Mouse (Mus musculus) left cerebral cortex, postnatal 36 days (tissue): ENCODE data around the gene Kdm4a. TPM values are rescaled to one million over a fixed set of nuclear protein-coding genes. Genes with fewer than 3 reads are reported as not detected.

Experiments
- DNase-seq, 2 experiments: peaks; one replicate each; pipeline ENCODE4 v3.0.0; 2021 to 2022; ENCODE audit warnings: low spot score in 2 of 2, mixed read lengths in 1 of 2
- intact Hi-C: fragments of 180-260 bp; cut with DNase I; formaldehyde crosslinking; loops from one replicate; pipeline ENCODE4 v1.15.1; 2025
- total RNA-seq, 2 experiments: library from RNA; stranded (reverse); gene quantifications; 2 replicates each; pipeline ENCODE4 v1.2.3; 2021

Gene Kdm4a
- total RNA-seq, 2 experiments from 2014 or later: 42.1 to 44.5 TPM

DNA sequence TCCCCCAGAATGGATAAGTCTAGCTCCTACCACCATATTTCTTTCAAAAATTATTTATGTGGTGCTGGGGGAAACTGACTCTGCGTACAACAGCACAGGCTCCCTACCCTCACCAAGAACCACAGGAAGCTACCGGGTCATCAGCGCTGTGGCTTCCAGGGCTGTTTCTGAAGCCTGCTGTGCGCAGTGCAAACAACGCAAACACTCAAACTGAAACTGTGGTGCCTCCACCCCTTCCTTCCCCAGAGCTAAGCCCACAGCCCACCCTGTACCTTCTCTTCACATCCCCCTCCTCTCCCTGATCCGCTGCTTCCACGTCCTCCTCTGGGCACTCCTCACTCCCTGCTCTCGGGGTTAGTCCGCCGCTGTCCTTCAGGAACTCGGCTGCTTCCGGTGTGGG, 17.7 kb downstream of the Kdm4a start:
- DNase-seq: no peak
- intact Hi-C loops: no loop called here

GRCm38 (mm10) chr4:118157666-118158065, 22.2 kb downstream of the Kdm4a start:
- no peak for DNase-seq
- intact Hi-C loops: no loop called here

DNA sequence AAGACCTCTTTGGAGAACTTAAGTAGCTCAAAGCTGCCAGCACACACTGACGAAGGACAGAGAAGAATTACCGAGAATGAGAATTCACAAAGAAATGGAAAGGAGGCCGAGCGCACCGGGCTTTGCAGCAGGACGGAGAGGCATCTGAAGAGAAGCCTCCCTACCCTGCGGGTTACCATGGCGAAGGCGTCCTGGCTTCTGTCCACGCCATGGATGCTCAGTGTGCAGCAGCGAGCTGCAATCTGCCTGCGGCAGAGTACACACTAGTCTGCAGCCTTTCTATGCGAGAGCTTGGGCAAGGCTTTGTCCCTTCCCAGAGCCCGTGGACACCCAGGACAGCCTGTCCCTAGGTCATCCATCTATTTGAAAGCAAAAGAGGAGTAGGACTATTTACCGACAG, 23.3 kb downstream of the Kdm4a start:
- intact Hi-C loops: no loop called here
- no peak for DNase-seq

DNA sequence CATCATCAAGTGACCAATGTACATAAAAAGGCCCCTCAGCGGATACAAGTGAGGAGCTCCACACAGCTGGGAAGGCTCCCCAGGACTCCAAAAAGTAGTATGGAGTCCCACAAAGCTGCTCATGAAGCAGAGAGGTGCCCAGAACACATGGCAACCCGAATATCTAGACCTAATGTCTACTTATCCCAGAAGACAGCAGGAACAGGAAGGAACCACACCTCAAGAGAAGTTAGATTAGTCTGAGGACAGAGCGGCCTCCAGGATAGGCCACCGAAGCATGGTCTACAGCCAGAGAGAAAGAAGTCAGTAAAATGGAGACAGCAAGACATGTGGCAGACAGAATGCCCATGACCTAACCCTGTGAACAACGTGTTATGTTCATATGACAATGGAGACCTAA, 25.0 kb downstream of the Kdm4a start:
- intact Hi-C loops: no loop called here
- DNase-seq: no peak

GRCm38 (mm10) chr4:118152020-118152785, 27.6 kb downstream of the Kdm4a start:
- intact Hi-C loops: no loop called here
- DNase-seq: no peak

DNA sequence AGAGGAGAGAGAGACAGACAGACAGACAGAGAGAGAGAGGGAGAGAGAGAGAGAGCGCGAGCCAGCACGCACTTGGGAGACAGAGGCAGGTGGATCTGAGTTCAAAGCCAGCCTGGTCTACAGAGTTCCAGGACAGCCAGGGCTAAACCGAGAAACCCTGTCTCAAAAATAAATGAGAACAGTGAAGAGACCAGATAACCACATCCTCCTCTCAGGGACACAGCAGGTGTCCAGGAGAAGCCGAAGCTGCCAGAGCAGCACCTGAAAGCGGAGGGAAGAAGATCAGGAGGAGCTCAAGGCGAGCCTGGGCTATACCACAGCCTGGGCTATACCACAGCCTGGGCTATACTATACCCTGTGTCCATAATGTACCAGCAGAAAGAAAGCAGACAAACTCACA, 29.0 kb downstream of the Kdm4a start:
- intact Hi-C loops: no loop called here
- DNase-seq: no peak

GRCm38 (mm10) chr4:118149956-118150680, 29.7 kb downstream of the Kdm4a start:
- intact Hi-C loops: no loop called here
- no peak for DNase-seq

GRCm38 (mm10) chr4:118149055-118149576, 30.7 kb downstream of the Kdm4a start:
- intact Hi-C loops: no loop called here
- DNase-seq: no peak

DNA sequence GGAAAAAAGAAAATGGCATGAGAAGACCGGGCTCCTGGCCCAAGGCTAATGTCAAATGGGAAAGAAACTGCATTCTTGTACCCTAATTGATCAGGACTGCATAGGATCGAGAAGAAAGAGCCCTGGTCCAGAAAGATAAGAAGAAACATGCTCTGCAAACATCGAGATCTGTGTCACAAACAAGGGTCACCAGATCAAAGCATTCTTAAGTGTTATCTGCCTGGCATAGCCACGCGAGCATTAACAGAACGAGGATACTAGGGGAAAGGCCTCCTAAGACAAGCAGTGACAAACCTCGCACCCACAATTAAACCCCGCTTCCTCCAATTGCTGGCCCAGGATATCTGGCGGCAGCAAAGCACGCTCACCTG, 31.5 kb downstream of the Kdm4a start:
- intact Hi-C loops: no loop called here

GRCm38 (mm10) chr4:118147547-118148316, 32.1 kb downstream of the Kdm4a start:
- DNase-seq: peak in 1 of 2 experiments; percentile 25
- intact Hi-C loops: no loop called here

More for the DNA sequence above, 31.5 kb downstream of the Kdm4a start:
- no peak for DNase-seq

GRCm38 (mm10) chr4:118147090-118147489, 32.8 kb downstream of the Kdm4a start:
- no peak for DNase-seq
- intact Hi-C loops: no loop called here

DNA sequence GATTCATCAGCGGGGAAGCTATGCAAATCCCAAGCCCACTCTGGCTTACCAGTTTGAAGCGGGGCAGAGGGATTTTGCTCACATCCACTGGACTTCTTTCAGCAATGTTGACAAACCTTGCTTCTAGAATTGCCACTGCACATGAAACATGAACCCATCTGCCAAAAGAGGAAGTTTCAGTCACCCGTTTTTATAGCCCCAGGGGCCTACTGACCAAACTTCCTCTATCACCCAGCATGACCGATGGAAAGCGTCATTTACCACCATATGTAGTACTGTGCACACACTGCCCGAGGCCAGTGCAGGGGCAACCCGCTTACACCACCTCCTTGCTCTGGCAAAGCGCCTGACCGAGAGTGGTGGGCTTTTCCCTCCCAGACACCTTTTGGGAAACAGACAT, 35.5 kb downstream of the Kdm4a start:
- intact Hi-C loops: no loop called here
- no peak for DNase-seq

GRCm38 (mm10) chr4:118143679-118144078, 36.2 kb downstream of the Kdm4a start:
- no peak for DNase-seq
- intact Hi-C loops: no loop called here

- intact Hi-C loops: no loop called here
Observed at GRCm38 (mm10) chr4:118141511-118141910, 38.3 kb downstream of the Kdm4a start.

DNA sequence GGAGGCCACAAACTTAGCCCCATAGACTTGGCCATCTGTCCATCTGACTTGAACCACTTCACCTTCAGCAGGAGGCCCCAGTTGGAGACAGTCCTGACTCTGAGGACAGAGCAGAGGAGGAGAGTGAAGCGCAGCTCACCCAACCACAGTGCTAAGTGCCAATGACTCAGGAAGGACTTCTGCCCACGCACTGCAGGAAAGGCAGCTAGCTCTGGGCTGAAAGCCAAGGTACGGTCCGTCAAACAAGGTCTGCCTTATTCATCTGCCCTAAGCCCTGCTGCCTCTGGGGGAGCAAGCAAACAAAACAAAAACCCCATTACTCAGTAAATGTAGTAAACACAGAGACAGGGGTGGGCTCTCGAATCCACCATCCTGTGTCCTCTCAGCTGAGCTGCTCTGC, 41.0 kb downstream of the Kdm4a start:
- intact Hi-C loops: loop anchor here (5.0 kb wide), 1 partner anchor 47 kb away; no protein-coding TSS in a partner anchor
- DNase-seq: peak; percentile 57 to 61

More at GRCm38 (mm10) chr4:118141511-118141910, 38.3 kb downstream of the Kdm4a start:
- DNase-seq: no peak

DNA sequence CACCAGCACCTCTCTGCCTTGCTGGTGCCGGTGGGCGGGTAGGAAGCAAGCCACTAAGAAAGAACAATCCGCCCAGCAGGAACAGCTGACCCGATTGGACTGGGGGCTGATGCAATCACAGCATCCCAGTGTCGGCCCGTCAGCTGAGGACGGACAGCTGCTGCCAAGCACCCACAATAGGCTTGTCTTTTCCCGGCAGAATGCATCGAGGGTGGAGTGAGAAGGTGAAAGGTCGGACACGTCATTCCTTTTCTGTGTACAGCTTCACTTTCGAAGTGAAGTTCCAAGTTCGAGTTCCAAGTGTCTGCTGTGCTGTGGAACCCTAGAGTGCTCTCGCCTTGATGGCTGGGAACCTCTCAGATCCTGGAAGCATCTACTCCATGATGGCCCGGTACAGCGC, 42.0 kb downstream of the Kdm4a start:
- peak in 1 of 2 experiments; percentile 22 for DNase-seq
- intact Hi-C loops: loop anchor here (5.0 kb wide), 1 partner anchor 46 kb away; no protein-coding TSS in a partner anchor

DNA sequence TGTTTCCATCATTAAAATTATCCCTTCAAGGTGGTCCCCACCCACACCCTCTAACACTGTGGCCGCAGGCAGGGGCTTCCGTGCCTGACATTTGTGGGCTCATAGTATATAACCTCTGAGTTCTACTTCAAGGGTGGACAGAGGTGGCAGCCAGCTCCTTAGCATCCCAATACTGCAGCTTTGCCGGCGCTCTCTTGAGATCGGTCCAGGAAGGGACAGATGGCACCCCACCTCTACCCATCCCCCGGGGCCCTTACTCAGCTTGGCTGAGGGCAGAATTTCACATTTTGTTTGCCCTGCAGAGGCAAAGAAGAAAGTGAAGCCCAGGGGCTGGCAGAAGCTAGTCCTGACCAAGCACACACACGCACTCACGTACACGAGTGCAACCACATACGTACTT, 42.5 kb downstream of the Kdm4a start:
- intact Hi-C loops: loop anchor here (5.0 kb wide), 1 partner anchor 45 kb away; no protein-coding TSS in a partner anchor
- DNase-seq: no peak

DNA sequence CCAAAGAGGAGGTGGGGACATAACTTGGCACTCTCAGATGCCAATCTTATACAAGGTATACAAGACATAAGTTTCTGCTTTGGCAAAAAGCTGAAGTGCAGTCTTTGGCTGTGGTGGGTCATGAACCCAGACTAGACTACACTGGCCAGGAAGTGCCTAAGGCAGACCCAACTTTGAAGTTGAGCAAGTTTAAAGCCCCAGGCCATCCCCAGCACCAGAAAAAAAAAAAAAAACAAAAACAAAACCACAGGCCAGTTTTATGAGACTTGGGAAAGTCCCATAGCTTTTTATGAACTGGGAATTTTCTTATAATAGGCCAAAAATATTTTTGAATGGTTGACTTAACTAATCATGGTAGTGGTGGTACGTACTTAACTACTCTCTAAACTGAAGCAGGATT, 44.4 kb downstream of the Kdm4a start:
- intact Hi-C loops: loop anchor here (5.0 kb wide), 1 partner anchor 43 kb away; no protein-coding TSS in a partner anchor
- DNase-seq: no peak

GRCm38 (mm10) chr4:118134485-118135365, 45.1 kb downstream of the Kdm4a start, which contains the start of gene St3gal3:
TSS of gene St3gal3 (minus strand) at chr4:118134914.
- intact Hi-C loops: loop anchor here (5.0 kb wide), 1 partner anchor 42 kb away; no protein-coding TSS in a partner anchor
- DNase-seq: peak; percentile 97 to 99
